Mouse (Mus musculus) erythroblast, adult 5-6 weeks (primary cell): ENCODE results near the gene Morn3. TPM values are rescaled to one million over a fixed set of nuclear protein-coding genes. Genes with fewer than 3 reads are reported as not detected.
"Not testable (repeated sequence)": the region's sequence is repeated elsewhere in the genome, so short reads cannot be mapped to it uniquely, and the experiment has no call there.

Experiments
- ATAC-seq: replicated peaks from 2 replicates; pipeline ENCODE4 v1.8.0; 2016; ENCODE audit warnings: moderate number of reproducible peaks, mild to moderate bottlenecking, moderate TSS enrichment, inconsistent platforms; ENCODE audit not compliant: poor library complexity, low FRiP score, severe bottlenecking
- total RNA-seq, 2 experiments: library from RNA; stranded (forward) in 1 of 2; stranded (reverse) in 1 of 2; fragments of 150-400 nt in 1 of 2; fragments of 200-764, 138-1000 nt in 1 of 2; gene quantifications; 2 replicates each; pipeline versions ENCODE4 v1.2.3 to v1.2.4; 2015 to 2017; ENCODE audit warnings: low replicate concordance in 2 of 2

The Morn3 gene
- total RNA-seq, 2 experiments from 2014 or later = not detected

DNA sequence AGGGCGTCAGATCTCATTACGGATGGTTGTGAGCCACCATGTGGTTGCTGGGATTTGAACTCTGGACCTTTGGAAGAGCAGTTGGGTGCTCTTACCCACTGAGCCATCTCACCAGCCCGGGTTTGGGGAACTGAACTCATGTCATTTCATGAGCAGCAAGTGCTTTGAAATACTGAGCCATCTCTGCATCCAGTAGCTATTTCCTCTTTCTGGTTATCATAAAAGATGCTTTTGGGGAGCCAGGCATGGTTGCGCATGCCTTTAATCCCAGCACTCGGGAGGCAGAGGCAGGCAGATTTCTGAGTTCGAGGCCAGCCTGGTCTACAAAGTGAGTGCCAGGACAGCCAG, 14.6 kb upstream of the Morn3 start:
- not testable (repeated sequence) for ATAC-seq

DNA sequence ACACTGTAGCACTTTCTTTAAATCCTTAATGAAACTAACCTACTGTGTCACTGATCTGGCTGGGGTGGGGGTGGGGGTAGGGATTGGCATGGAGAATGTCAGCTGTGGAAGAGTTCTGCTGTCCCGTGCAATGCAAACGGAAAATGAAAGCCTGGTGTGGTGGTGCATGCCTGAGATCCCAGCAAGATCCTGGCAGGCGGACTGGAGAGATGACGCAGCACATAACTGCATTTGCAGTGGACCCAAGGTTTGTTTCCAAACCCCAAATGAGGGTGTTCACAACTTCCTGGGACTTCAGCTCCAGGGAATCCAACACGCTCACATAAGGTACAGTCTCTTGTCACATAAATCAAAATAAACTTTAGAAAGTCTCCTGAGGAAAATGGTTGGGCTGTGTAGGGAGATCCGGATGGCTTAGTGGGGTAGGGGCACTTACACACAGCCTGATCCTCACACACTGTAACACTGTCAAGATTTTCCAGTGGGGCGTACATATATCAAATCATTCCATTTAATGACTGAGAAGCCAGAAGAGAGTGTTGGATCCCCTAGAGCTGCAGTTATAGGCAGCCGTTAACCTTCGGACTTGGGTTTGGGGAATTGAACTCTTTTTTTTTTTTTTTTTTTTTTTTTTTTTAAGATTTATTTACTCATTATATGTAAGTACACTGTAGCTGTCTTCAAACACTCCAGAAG, 14.0 kb upstream of the Morn3 start:
- ATAC-seq = no peak

GRCm38 (mm10) chr5:123059757-123060520, 13.1 kb upstream of the Morn3 start:
- peak; percentile 42 for ATAC-seq

DNA sequence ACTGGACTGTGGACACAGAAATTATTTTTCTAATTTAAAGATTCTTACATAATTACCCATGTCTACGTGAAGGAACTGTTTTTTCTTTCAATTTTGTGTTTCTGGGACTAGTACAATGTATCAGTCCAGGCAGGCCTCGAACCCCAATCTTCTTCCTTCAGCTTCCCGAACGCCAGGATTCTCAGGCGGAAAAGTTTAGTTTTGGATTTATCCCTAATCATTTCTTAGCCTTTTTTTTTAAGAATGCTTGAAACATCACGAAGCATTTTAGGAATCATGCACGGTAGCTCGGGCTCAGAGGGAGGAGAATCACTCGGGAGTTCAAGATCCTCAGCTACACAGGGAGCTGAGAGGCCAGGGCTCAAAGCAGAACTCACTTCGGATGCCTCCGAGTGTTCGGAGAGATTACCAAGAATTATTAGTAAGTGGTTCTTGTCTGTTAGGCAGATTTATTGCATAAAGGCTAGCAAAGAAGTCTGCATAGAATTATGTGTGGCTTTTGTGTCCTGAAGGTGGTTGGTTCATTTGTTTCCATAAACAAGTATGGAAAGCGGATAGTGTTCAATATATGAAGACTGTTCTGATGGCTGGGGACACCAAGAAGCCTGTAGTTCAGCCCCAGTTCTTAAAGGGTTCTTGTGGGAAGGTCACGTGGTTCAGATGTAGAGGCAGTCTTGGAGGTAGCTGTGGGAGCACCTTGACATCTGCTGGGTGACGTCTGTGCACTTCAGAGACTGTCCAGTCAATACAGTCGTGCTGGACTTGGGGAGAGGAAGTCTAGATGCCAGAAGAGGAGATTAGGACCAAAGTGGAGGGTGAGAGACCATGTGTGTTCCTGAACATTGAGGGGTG, 11.7 kb upstream of the Morn3 start:
- ATAC-seq = peak; percentile 22; the same call in 1 of the 2 replicates

DNA sequence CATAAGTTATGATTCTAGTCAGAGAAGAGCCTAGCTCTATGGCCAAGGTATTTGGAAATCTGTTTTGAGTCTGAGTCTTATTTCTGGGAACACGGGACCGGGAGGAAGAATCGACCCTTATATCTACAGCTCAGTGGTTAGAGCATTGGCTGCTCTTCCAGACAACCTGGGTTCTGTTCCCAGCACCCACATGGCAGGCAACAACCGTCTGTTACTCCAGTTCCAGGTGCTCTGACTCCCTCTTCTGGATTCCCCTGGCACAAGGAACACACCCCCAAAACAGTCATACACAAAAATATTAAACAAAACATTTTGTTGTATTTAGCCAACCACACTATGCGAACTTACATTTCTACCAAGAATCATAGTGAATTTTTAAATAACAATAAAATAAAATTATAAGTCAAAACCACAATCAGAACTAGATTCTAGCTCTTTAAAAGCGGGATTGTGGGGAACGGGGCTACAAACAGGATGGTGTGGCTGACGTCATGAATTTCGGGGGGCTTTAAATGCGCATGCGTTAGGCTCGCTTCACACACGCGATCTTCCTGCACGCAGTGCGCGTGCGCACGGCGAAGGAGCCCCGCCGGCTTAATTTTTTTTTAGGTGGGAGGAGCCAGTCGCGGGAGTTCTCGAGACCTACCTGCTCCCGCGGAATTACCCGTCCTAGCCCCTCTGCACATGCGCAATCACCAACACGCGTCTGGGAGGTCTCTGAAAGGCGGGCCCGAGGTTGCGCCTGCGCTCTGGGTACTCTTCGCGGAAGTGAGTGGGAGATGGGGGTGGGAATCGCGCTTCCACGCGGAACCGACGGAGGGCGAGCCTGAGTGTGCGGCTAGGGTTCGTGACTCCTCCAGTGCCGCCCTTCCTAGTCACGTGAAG, 10.8 kb upstream of the Morn3 start:
- peak; percentile 96 for ATAC-seq

DNA sequence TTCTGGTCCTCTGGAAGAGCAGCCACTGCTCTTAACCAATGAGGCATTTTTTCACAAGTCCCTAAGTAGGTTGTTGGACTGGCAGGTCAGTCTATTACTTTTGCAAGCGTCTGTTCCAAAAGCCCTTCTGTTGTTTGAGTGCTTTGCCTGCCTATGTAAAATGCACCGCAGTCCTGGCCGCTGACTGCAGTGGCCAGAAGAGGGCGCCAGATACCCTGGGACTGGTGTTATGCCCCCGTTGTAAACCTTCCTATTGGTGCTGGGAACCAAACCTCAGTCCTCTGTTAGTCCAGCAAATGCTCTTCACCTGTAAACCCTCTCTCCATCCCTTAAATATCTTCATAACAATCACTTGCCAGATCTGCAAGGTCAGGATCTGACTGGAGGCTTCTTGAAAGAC, 4.9 kb upstream of the Morn3 start:
- ATAC-seq = no peak

DNA sequence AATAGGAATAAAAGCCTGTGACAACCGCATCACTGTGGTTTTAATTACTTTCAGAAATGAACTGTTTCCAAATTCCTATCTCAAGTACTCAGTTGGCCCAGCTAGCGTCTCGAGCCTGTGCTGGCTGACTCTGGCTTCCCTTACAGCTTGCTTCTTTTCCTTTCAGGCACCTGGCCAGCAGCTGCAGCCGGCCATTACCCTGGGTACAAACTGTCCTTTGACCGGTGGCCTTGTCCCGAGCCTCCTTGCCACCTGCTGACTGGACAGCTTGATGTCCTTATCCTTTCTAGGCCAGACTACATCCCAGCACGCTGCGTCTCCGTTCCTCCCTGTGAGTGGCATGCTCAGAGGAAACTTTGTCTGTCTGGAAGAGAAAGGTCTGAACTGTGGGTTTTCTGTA, 4.1 kb upstream of the Morn3 start:
- ATAC-seq = no peak

DNA sequence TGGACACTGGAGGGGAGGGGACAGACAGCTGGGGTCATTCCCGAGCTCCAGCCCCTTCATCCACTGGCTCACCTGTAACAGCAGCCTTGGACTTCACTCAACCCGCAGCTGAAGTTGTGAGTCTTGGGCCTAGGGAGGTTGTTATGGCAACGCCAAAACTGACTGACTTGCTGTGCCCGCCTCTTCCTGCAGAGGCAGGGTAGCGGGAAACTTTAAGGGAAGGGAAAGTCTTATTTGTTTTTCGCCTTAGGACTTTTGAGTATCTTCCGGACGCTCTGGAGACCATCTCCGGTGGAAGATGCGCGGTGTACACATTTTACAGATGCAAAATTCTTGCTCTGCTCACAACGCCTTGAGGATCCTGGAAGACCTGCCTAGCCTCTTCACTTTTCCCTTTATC, 2.5 kb upstream of the Morn3 start:
- ATAC-seq = no peak

DNA sequence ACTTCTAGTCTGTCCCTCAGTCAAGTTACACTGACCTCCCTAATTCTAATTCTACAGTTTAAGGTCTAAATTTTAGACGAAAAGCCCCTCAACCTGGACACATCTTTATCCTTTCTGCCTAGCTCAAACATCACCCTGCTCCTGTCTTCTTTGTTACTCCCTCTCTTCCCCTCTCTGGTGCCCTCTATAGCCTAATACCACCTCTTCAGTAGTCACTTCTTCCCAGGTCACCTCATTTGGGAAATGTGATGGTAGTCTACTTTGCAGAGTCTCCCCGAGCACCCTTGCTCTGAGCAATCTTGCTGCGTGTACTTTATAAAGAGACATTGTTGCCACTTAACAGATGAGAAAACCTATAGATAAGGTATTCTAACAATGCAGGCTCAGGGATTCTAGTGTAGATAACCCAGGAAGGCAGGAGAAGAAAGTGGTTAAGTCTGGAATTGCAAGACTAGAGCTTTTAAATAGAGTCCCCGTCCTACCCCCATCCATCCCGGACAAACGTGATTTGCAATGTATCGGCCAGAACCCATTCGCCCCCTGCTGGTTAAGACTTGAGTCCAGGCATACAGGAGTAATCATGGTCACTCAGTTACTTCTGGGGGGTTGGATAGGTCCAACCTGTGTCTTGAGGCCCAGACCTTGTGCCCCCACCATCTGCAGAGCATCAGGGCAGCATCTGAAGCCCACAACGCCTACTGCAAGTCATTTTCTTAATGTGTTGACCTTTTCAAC, 1.1 kb downstream of the Morn3 start:
- ATAC-seq = peak; percentile 49

- ATAC-seq = no peak
Observed at GRCm38 (mm10) chr5:123043856-123044255, 3.0 kb downstream of the Morn3 start.

DNA sequence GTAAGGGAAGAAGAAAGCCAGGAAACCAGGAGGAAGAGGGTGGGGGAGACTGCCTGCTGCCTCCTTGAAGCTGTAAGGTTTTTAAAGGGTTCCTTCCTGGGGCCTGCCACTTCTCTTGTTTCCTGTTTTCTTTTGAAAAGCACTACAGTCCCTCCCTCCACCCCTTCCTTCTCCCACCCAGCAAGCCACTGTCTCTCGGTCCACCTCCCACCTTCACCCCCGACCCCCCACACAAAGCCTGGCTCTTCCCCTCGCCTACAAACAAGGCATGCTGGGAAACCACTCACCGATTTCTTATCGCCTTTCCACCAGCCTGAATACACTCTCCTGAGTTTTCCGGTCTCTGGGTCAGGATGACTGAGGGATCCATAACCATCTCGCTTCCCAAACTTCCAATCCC, 6.0 kb downstream of the Morn3 start:
- ATAC-seq = no peak

GRCm38 (mm10) chr5:123039120-123039752, 7.6 kb downstream of the Morn3 start:
- peak; percentile 88 for ATAC-seq

- no peak for ATAC-seq
Observed at GRCm38 (mm10) chr5:123038115-123038514, 8.7 kb downstream of the Morn3 start.

- peak; percentile 86 for ATAC-seq
Observed at GRCm38 (mm10) chr5:123035564-123035963, 11.3 kb downstream of the Morn3 start.

- peak; percentile 65 for ATAC-seq
Observed at GRCm38 (mm10) chr5:123035089-123035488, 11.7 kb downstream of the Morn3 start.

GRCm38 (mm10) chr5:123033646-123034160, 13.1 kb downstream of the Morn3 start:
- no peak for ATAC-seq

GRCm38 (mm10) chr5:123031312-123031711, 15.5 kb downstream of the Morn3 start:
- ATAC-seq = no peak

DNA sequence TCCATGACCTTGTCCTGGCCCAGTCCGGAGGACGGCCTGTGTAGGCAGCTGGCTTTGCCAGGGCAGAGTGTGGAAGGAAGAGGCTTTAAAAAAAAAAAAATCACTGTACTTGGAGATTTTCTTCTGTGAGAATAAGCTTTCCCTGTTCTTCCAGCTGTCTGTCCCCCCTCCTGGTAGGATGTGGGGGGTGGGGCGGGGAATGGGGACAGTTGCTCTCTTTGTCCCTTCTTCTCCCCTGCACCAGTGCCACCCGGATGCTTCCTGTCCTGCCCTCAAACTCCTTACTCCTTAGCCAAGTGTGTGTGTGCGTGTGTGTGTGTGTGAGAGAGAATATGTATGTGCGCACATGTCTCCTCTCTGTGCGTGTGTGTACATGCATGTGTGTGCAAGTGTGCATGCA, 17.1 kb downstream of the Morn3 start:
- ATAC-seq = no peak
